Mouse (Mus musculus) frontal cortex, adult 2 months (tissue): ENCODE measurements at regions not wholly inside any gene's neighbourhood (a gene's known extent, or its start where the extent isn't known, plus 50 kb on each side); places are given as distances from the start of the nearest gene placed in this dataset.

ENCODE experiments used
- DNase-seq, 2 experiments: peaks; one replicate each; pipeline ENCODE4 v3.0.0; 2022; ENCODE audit warnings: low spot score in 1 of 2; ENCODE audit errors: extremely low spot score in 1 of 2

DNA sequence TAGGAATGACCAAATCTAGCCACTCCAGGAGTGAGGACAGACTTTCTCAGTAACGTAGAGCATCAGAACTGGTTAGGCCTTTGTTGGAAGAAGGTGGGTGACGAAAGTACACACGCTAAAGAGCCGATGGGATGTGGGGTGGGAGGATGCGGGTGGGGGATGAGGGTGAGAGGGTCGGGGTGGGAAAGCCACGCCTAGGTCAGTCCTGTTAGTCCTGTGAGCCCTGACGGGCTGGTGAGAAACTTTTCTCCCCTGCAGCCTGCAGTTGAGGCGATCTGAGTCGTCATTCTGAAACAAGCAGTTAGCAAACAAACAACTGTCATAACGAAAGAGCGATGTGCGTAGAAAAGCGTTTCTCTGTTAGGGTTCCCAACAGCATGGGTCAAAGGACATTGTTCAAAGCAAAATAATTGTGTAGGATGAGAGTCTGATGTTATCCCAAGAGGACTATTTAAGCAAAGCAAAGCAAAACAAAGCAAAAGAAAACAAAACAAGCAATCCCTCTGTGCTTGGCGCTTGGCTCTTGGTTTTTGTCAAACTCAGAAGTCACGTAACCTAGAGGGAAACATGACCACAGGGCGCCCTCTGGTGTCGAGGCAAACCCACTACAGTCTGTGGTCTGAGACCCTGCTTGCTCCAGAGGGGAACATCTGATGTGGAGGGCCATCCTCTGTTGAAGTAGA, 240.2 kb upstream of the Cxcr4 start:
- DNase-seq = peak in 1 of 2 experiments; percentile 79

- DNase-seq = no peak
These were observed 238.7 kb upstream of the Cxcr4 start for GRCm38 (mm10) chr1:128830671-128831240.

DNA sequence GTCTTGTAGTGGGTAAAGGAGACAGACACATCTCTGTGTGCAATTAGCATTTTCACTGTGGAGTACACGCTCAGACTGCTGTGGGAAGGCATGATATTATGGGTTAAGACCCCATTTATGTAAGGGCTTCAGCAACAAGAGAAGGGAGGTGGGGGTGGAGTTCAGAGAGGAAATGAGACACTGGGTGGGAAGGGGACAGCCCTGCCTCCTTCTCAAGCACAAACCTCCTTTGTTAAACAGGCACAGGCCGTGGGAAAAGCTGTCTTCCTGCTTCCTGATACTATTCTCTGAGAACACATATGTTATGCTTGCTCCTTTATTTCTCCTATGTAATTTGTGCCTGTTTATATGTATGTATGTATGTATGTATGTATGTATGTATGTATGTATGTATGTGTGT, 237.4 kb upstream of the Cxcr4 start:
- no peak for DNase-seq

DNA sequence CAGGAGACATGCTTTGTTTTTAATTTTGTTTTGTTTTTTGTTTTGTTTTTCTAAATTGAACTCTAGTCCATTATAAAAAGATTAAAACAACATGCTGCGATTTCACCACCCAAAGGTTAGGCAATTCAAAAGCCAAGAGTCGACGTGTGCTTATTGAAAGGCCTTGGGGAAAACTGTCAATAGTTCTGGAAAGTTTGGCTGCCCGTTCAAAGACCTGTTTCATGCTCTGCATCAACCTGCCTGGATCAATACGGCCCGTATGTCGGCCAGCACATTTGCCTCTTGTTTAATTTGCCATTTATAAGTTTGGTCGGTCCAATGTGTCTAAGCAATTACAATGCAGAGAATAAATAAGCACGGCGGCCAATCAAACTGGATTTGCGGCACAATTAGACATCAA, 234.3 kb upstream of the Cxcr4 start:
- DNase-seq = no peak

DNA sequence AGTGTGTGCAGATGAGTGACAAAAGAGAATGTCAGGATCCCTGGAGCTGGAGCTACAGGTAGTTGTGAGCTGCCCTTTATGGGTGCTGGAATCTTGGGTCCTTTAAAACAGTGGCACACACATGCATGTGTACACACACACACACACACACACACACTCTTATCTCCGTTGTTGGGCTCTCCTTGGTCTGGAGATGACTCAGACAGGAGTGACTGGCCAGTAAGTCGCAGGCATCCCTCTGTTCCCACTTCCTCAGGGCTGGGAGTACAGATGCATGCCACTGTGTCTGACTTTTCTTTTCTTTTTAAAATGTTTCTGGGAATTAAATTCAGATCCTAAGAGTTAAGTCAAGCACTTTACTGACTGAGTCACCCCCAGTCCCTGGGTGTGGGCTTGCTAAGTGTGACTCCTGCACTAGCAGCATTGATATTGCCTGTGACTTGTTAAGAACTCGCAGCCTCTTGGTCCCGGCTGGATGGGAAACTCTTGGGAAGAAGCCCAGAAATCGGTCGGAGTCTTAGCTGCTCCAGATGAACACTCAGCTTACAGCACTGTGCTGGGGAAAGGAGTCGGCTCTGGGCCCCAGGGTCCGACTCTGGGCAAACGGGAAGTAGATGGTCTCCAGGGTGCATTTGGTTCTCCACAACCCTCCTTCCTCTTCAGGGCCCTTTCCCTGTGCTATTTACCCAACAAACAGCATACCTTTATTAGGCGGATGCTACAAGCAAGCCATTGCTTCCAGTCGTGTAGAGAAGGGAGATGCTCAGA, 233.0 kb upstream of the Cxcr4 start:
- DNase-seq = no peak

GRCm38 (mm10) chr1:128824235-128824634, 232.1 kb upstream of the Cxcr4 start:
- DNase-seq = peak in 1 of 2 experiments; percentile 80

DNA sequence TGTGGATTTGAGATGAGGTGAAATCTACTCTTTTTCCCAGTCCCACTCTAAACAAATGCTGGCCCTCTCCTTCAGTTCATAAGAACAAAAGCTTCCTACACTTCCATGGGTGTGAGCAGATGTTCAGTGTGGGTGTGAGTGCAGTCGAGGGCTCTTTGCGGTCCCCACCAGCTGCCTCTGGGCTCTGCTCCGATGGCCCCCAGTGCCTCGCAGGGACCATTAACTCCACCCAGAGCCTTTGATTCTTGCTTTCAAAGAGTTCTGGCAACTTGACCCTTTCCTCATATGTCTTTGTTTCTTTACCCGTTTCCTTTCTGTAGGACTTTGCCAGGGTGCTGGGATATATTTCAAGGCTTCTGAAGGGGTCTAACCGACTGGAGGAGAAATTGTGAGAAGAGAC, 229.9 kb upstream of the Cxcr4 start:
- DNase-seq = no peak

- DNase-seq = no peak
These were observed 228.4 kb upstream of the Cxcr4 start for GRCm38 (mm10) chr1:128820527-128820926.

DNA sequence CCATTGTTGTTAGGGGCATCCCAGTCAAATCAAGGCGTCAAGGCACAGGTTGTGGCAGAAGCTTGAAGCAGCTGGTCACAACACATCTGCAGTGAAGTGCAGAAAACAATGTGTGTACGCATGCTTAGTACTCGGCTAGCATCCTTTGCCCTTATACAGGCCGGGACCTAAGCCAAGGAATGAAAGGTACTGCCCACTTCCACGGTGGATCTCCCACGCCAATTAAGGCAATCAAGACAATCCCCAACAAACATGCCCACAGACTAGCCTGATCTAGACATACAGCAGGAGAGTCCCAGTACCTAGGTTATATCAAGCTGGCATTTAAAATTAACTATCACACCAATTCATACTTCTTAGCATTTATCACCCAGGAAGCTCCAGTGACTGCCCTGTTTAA, 227.5 kb upstream of the Cxcr4 start:
- no peak for DNase-seq

DNA sequence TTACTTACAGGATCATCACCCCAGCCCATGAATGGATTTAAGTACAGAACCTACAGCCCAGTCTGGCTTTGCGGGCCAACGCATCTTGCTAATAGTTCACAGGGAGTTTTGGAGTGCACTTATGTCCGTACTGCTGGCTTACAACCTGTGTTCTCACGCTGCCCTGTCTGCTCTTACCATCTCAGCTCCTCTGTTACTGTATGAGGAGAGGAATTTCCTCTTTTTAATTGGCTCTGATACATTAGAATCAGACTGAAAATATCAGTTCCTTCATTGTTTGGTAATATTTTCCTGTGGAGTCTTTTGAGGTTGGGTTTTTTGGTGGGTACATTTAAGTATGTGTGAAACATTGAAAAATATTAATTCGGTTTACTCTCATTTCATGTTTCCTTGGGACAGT, 221.3 kb upstream of the Cxcr4 start:
- DNase-seq = no peak

GRCm38 (mm10) chr1:128810860-128811259, 218.8 kb upstream of the Cxcr4 start:
- no peak for DNase-seq

DNA sequence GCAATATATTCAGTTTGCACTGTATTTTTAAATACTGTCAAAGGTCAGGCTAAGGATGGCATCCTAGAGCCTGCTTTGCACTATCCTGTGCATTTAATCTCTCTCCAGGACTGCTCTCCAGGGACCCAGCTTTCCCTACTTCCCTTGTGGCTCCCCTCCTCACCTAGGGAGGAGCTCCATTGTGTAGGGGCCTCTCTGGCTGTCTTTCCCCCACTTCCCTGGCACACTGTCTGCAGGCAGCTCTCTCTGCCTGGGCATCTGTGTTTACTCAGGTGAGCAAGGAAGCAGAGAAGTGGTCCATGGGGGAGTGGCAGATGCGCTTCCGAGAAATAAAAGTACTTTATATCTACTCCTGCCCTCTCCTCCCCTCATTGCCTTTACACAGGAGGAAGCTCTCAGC, 218.0 kb upstream of the Cxcr4 start:
- no peak for DNase-seq

GRCm38 (mm10) chr1:128809601-128810000, 217.5 kb upstream of the Cxcr4 start:
- DNase-seq = no peak

- DNase-seq = no peak
These were observed 216.5 kb upstream of the Cxcr4 start for GRCm38 (mm10) chr1:128808599-128808998.

DNA sequence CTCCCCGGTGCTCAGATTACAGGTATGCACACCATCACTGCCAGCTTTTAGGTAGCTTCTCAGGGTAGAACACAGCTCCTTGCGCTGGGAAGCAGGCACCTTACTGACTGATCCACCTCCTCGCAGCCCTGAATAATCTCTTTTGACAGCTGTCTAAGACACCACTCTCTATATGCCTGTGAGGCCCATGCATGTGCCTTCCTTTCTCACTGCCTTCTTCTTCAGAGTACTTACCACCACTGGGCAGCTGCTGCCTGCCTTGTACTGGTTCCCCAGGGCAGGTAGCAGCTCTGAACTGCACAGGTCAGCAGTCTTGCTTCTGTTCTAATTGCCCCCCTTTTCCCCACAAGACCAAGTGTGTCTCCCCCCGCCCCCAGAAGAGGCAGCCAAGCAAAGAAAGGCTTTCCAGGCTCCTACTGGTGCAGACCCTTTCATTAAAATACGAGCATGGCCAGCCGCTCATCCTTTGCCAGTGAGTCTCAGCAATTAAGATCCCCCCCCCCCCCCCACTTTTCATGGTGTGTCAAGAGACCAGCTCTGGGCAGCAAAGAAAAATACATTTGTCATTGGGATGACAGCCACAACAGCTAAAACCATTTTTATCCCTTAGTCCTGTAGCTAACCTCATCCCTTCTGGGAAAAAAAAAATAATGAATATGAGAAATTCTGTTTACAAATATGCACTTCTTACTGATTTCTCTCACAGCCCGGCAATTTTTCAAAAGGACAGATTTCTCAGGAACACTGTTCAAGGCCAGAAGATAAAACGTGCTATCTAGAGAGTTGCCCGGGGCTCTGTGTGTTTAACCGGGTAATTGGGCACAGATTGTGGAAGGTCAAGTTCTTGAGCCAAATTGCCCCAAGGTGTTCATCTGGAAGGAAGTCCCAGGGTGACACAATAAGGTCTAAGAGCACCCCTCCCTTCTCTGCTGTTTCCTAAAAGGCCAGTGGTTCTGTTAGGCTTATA, 213.9 kb upstream of the Cxcr4 start:
- DNase-seq = no peak

- no peak for DNase-seq
These were observed 211.5 kb upstream of the Cxcr4 start for GRCm38 (mm10) chr1:128803433-128804060.

DNA sequence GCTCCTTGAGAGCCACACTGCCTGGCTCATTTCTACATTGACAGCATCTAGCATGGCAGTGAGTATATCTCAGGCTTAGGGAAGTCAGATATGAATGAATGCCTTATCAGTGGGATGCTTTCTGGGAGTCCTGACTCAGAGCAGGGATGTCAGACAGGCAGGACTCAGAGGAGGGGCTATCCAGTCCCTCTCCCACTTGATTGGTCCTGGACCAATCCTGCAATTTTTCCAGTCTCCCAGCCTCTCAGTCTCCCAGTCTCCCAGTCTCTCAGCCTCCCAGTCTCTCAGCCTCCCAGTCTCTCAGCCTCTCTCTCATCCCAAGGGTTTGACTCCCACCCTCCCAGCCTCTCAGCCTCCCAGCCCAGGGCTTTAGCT, 211.0 kb upstream of the Cxcr4 start:
- no peak for DNase-seq

DNA sequence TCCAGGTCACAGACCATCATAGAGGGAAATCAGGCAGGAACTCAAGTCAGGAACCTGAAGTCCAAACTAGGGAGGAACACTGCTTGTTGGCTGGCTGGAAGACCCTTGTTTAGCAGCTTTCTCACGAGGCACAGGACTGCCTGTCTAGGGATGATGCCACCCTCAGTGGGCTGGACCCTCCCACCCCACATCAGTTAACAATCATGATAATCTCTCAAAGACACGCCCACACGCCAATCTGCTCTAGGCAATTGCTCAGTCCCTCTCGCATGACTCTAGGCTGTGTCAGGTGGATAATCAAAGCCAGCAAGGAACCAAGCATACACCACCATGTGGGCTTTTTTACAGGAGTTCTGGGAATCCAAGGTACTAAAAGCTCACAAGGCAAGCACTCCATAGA, 206.6 kb upstream of the Cxcr4 start:
- no peak for DNase-seq

GRCm38 (mm10) chr1:128795654-128796053, 203.6 kb upstream of the Cxcr4 start:
- no peak for DNase-seq

- no peak for DNase-seq
These were observed 198.8 kb upstream of the Cxcr4 start for GRCm38 (mm10) chr1:128790881-128791280.
